Mouse (Mus musculus) forebrain, embryonic 16.5 days (tissue): ENCODE results near the gene Bcl11a. TPM values are rescaled to one million over a fixed set of nuclear protein-coding genes. Genes with fewer than 3 reads are reported as not detected.

Experiments used
- ATAC-seq: fragments of 200-750 bp; cut with Nextera tagmentation; 2 replicates; pipeline ENCODE4 v1.8.0; 2017; ENCODE audit warnings: mild to moderate bottlenecking, moderate library complexity
- H3K27ac ChIP-seq: fragments of 300-500 bp; sonication (generic); 2 replicates; pipeline ENCODE4 v1.5.1; 2014; ENCODE audit warnings: low read length, control low read depth
- H3K27me3 ChIP-seq: fragments of 300-500 bp; sonication (generic); replicated peaks from 2 replicates; pipeline ENCODE4 v1.6.1; 2014; ENCODE audit warnings: low read length; ENCODE audit not compliant: control insufficient read depth, insufficient read depth
- H3K36me3 ChIP-seq: fragments of 300-500 bp; sonication (generic); 2 replicates; pipeline ENCODE4 v1.6.1; 2014; ENCODE audit not compliant: control insufficient read depth, insufficient read depth
- H3K4me1 ChIP-seq: fragments of 300-500 bp; sonication (generic); replicated peaks from 2 replicates; pipeline ENCODE4 v1.6.1; 2014; ENCODE audit warnings: low read length; ENCODE audit not compliant: control insufficient read depth, insufficient read depth
- H3K4me2 ChIP-seq: fragments of 300-500 bp; sonication (generic); 2 replicates; pipeline ENCODE4 v1.6.1; 2014; ENCODE audit warnings: mild to moderate bottlenecking, low read length, control low read depth
- H3K4me3 ChIP-seq: fragments of 300-500 bp; sonication (generic); replicated peaks from 2 replicates; pipeline ENCODE4 v1.5.1; 2014; ENCODE audit warnings: mild to moderate bottlenecking, low read length, control low read depth
- H3K9ac ChIP-seq: fragments of 300-500 bp; sonication (generic); replicated peaks from 2 replicates; pipeline ENCODE4 v1.6.1; 2014; ENCODE audit warnings: low read depth, low read length, control low read depth
- H3K9me3 ChIP-seq: fragments of 300-500 bp; sonication (generic); 2 replicates; pipeline ENCODE4 v1.6.1; 2016; ENCODE audit warnings: low read length; ENCODE audit not compliant: control insufficient read depth
- WGBS: fragments of 180-500 bp; shearing (Covaris S2); extraction: QIAGEN DNeasy Blood & Tissue Kit; methylation state at CpG from one replicate; pipeline ENCODE4 v1.1.7; 2014; 5-methylcytosine and 5-hydroxymethylcytosine counted together
- polyA plus RNA-seq: library from polyadenylated mRNA; unstranded; fragments of >200 nt; fragmentation: Nextera tagmentation; extraction: Ambion mirVana; gene quantifications from 2 replicates; pipeline ENCODE4 v1.2.1, GENCODE M21; 2015

Gene Bcl11a
- polyA plus RNA-seq, 1 experiment from 2014 or later: 236 TPM

DNA sequence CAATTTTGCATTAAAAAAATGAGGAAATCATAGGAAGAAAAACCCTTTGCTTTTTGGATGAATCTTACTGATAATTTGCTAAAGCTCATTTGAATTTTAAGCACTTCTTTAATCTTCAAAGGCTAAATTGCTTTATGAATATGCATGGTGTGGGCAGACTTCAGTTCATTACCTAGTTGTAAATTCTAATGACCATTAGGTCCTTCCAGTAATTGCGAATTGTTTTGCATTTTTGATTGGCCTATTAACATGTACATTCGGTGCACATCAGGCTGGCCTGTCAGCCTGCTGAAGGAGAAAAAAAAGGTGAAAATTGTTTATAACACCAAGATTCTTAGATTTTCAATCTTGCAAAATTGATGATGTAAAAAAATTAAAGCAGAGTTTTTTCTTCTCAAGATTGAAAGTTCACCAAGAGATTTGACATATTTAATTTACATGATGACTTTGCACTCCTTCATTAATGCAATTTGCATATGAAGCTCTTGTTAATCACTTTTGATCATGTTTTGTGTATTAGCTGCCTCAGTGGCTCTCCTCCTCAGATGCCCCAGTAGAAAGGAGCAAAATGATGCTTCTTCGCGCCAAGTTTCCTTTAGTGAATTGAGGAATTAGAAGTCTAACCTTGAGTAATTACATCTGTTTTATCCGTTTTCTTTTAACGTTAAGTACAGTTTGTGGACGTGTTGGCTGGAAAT lies 17.9 kb downstream of the Bcl11a start:
- WGBS: 9% methylated on average over 7 of the region's 7 CpGs
- Histone ChIP-seq H3K27me3 (no peaks in the 10 kb centered on the region), H3K27ac (peak overlapping the region; percentile 97), H3K9ac (peak overlapping the region; percentile 56; the same call in 1 of the 2 replicates), H3K4me3 (peak overlapping the region; percentile 23), H3K9me3 (no peaks in the 10 kb centered on the region), H3K4me1 (peaks cover 83% of the 10 kb centered on the region), H3K36me3 (no peaks in the 10 kb centered on the region), H3K4me2 (peak overlapping the region; percentile 61)
- peak; percentile 82 for ATAC-seq

DNA sequence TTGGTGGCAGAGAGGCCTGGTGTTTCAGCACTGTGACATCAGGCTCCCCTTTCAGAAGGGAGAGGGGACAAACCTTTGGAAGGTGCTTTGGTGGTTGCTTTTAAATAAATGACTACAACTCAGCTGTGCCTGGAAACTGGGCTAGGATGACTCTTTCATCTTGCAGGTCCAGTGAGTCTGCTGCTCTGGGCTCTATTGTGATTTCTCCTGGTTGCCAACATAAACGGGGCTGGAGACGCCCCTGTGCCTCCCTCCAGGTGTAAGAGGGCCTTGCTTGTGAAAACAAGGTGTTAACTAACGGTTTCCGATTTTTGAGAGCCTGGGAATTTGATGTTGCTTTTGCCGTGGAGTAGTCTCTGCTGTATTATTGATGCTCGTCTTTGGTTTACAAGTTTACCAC lies 18.6 kb downstream of the Bcl11a start:
- H3K4me1 ChIP-seq: peaks cover 82% of the 10 kb centered on the region
- no peaks in the 10 kb centered on the region for H3K9me3 ChIP-seq
- H3K27me3 ChIP-seq: no peaks in the 10 kb centered on the region
- H3K36me3 ChIP-seq: no peaks in the 10 kb centered on the region
- H3K4me3 ChIP-seq: peak overlapping the region; percentile 28
- 20% methylated on average over 6 of the region's 6 CpGs for WGBS
- peak overlapping the region; percentile 56 for H3K9ac ChIP-seq
- no peak for ATAC-seq
- H3K4me2 ChIP-seq: peak overlapping the region; percentile 61
- H3K27ac ChIP-seq: peak overlapping the region; percentile 97

DNA sequence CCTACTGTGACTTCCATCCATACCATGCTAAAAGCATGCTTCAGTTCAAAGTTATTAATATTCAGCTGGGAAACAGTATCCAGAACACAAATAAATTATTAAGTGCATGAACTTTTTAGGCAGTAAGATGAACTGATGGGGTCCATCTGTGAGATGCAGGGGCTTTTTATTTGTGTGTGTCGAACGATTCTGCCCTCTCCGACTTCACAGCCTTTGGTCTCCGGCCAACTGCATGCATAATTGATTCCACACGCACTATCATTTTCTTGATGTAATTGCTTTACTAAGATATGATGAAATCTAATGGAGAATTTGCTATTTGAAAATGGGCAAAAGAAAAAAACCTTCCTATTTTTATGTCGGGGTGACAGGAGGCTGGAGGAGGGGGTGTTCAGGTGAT lies 19.2 kb downstream of the Bcl11a start:
- peak overlapping the region; percentile 28 for H3K4me3 ChIP-seq
- H3K27ac ChIP-seq: peak overlapping the region; percentile 97
- H3K36me3 ChIP-seq: no peaks in the 10 kb centered on the region
- ATAC-seq: no peak
- H3K4me2 ChIP-seq: peak overlapping the region; percentile 61
- peaks cover 83% of the 10 kb centered on the region for H3K4me1 ChIP-seq
- no peaks in the 10 kb centered on the region for H3K27me3 ChIP-seq
- 5% methylated on average over 6 of the region's 6 CpGs for WGBS
- H3K9ac ChIP-seq: peak overlapping the region; percentile 56
- no peaks in the 10 kb centered on the region for H3K9me3 ChIP-seq

DNA sequence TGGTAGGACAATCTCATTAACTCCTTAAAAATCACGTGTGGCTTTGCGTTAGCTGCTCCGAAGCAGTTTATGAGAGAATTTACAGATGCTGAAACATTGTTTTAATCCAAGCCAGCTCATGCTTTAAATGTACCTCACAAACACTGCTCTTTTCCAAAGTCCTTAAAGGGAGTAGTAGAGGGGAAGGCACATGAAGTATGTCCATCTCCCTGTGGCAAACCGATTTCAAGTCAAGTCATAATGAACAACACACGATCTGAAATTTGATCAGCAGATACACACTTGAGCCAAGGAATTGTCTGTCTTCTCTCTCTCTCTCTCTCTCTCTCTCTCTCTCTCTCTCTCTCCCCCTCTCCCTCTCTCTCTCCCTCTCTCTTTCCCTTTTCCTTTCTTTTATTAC lies 20.2 kb downstream of the Bcl11a start:
- Histone ChIP-seq H3K9ac (no peak overlapping the region), H3K27ac (peak overlapping the region; percentile 97)

DNA sequence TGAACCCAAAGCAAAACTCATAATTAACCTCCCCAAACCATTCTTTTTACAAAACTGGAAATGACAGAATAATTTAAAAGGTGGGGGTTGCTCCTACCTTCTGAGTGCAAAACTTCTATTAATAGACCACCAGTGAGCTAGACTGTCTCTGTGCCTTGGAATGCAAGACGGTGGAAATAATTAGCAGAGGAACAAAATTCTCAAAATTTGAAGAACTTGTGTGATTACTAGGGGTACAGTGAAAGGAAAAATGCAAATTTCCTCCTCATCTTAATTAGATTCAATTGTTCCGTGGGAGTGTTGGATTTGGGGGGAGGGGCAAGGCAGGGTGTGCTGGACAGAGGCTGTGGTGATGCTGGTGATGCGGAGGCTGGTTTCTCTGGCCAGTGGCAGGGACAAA lies 20.8 kb downstream of the Bcl11a start:
- no peaks in the 10 kb centered on the region for H3K9me3 ChIP-seq
- H3K4me1 ChIP-seq: peaks cover 87% of the 10 kb centered on the region
- peak overlapping the region; percentile 18 for H3K4me3 ChIP-seq
- peak overlapping the region; percentile 52 for H3K4me2 ChIP-seq
- H3K36me3 ChIP-seq: no peaks in the 10 kb centered on the region
- no peaks in the 10 kb centered on the region for H3K27me3 ChIP-seq
- peak overlapping the region; percentile 50 for H3K9ac ChIP-seq
- 8% methylated on average over 3 of the region's 3 CpGs for WGBS
- no peak for ATAC-seq
- H3K27ac ChIP-seq: peak overlapping the region; percentile 78

More for the DNA sequence above, 20.2 kb downstream of the Bcl11a start:
- Histone ChIP-seq H3K36me3 (no peaks in the 10 kb centered on the region), H3K4me1 (peaks cover 87% of the 10 kb centered on the region), H3K9me3 (no peaks in the 10 kb centered on the region), H3K4me3 (no peak overlapping the region), H3K4me2 (peak overlapping the region; percentile 61), H3K27me3 (no peaks in the 10 kb centered on the region)
- no peak for ATAC-seq
- 40% methylated on average over 5 of the region's 5 CpGs for WGBS

DNA sequence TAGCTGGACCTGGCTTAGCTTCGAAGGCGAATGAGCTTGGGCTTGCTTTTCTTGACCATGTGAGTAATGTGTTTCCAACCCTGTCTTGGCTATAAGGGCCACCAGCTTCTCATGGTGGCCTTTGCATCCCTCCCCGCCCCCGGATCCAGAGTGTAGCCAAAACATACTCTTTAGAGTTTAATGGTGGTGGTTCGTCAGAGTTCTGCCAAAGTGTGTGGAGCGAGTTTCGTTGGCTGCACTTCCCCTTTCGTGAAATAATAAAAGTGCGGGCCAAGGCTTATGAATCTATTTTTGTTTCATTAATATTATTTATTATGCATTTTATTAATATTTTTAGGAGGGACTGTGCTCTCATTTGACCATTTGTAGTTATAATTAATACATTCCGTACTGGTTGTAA lies 21.4 kb downstream of the Bcl11a start:
- peak overlapping the region; percentile 78 for H3K27ac ChIP-seq
- no peak for ATAC-seq
- no peaks in the 10 kb centered on the region for H3K36me3 ChIP-seq
- H3K27me3 ChIP-seq: no peaks in the 10 kb centered on the region
- H3K9me3 ChIP-seq: no peaks in the 10 kb centered on the region
- H3K4me1 ChIP-seq: peaks cover 86% of the 10 kb centered on the region
- H3K9ac ChIP-seq: peak overlapping the region; percentile 50
- peak overlapping the region; percentile 18 for H3K4me3 ChIP-seq
- 48% methylated on average over 10 of the region's 10 CpGs for WGBS
- H3K4me2 ChIP-seq: peak overlapping the region; percentile 52

DNA sequence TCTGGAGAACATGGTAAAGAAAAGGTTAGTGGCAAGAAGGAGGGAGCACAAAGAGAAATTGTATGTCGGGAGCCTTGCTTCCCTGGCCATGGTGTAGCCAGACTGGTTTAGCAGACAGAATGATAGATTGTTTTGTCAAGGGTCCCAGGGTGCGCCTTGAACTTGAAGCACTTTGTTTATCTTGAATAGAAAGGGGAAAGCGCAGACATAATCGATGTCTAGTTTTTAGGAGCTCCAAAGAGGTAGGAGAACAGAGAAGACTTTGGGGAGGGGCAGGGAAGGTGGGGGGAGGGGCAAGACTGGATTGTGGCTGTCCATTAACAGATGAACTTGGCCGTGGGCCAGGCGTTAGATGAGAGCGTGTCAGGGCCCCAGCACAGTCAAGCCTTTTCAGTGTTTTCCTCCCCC lies 22.0 kb downstream of the Bcl11a start:
- H3K27me3 ChIP-seq: no peaks in the 10 kb centered on the region
- H3K9me3 ChIP-seq: no peaks in the 10 kb centered on the region
- 4% methylated on average over 7 of the region's 7 CpGs for WGBS
- no peaks in the 10 kb centered on the region for H3K36me3 ChIP-seq
- peak overlapping the region; percentile 54 for H3K9ac ChIP-seq
- H3K4me1 ChIP-seq: peaks cover 80% of the 10 kb centered on the region
- H3K27ac ChIP-seq: peak overlapping the region; percentile 87
- H3K4me3 ChIP-seq: peak overlapping the region; percentile 25
- no peak for ATAC-seq
- H3K4me2 ChIP-seq: peak overlapping the region; percentile 52

DNA sequence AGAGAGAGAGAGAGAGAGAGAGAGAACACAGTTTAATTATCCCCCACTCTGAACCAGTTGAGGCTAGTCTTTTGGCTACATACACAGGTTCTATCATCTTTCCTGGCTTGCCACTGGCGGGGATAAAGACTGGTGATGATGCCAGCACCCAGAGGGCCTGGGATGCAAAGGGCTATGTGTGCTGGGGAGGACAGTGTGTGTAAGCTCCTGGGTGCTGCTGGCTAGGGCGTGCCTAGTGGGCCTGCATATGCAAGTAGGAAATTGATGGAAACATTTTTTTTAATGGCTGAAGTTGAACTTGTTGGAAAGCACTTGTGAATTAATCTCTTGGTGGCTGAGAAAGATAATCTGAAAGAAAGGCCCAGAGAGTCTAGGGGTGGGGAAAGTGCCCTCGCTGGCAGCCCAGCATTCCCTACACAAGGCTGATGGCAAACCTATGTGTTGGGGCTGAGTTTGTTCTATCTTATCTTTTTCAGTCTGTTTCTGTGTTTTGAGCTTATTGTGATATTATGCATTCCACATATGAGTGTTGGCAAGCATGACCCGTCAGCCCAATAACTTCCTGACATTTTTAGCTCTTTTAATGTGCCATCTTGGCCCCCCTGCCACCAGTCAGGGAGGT lies 22.7 kb downstream of the Bcl11a start:
- H3K9me3 ChIP-seq: no peaks in the 10 kb centered on the region
- no peak for ATAC-seq
- no peak overlapping the region for H3K9ac ChIP-seq
- no peak overlapping the region for H3K4me3 ChIP-seq
- 26% methylated on average over 4 of the region's 4 CpGs for WGBS
- H3K36me3 ChIP-seq: no peaks in the 10 kb centered on the region
- no peaks in the 10 kb centered on the region for H3K27me3 ChIP-seq
- H3K27ac ChIP-seq: peak overlapping the region; percentile 87
- peak overlapping the region; percentile 52 for H3K4me2 ChIP-seq
- H3K4me1 ChIP-seq: peaks cover 76% of the 10 kb centered on the region

DNA sequence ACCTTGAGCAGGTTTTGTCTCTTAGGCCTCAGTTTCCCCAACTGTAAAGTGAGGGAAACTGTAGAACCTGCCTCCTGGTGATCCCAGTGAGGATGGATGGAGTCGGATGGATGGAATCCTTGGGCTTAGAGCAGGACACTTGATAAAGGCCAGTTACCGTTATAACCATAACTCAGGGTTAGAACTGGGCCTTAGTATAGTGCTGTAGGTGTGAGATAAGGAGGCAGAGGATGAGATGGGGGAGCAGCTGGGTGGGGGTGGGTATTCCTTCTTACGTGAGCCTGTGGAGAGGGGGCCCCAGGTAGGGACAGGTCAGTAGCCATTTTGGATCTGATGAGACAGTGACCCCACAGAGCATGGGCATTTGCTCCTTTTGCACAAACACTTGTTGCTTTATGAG lies 23.8 kb downstream of the Bcl11a start:
- Histone ChIP-seq H3K9ac (no peak overlapping the region), H3K4me1 (peaks cover 75% of the 10 kb centered on the region)
- WGBS: 90% methylated on average over 3 of the region's 3 CpGs

More for the DNA sequence above, 23.8 kb downstream of the Bcl11a start:
- ATAC-seq: no peak
- H3K4me3 ChIP-seq: no peak overlapping the region
- no peaks in the 10 kb centered on the region for H3K36me3 ChIP-seq
- H3K4me2 ChIP-seq: no peak overlapping the region
- H3K27ac ChIP-seq: peak overlapping the region; percentile 12; the same call in 1 of the 2 replicates
- no peaks in the 10 kb centered on the region for H3K9me3 ChIP-seq
- no peaks in the 10 kb centered on the region for H3K27me3 ChIP-seq
